Mouse (Mus musculus) liver, postnatal 0 days (tissue): ENCODE data around the gene Tec. TPM values are rescaled to one million over a fixed set of nuclear protein-coding genes. Genes with fewer than 3 reads are reported as not detected.

Experiments
- ATAC-seq: fragments of 200-750 bp; cut with Nextera tagmentation; 2 replicates; pipeline ENCODE4 v1.8.0; 2017; ENCODE audit warnings: mild to moderate bottlenecking, moderate library complexity
- DNase-seq: peaks from one replicate; pipeline ENCODE4 v3.0.0-alpha.2; 2016
- H3K27ac ChIP-seq: fragments of 300-500 bp; sonication (generic); 2 replicates; pipeline ENCODE4 v1.5.1; 2014; ENCODE audit warnings: antibody characterized with exemption, moderate library complexity, mild to moderate bottlenecking, low read depth
- H3K27me3 ChIP-seq: fragments of 300-500 bp; sonication (generic); 2 replicates; pipeline ENCODE4 v1.6.1; 2014; ENCODE audit warnings: low read length, control low read depth, mixed read lengths; ENCODE audit not compliant: insufficient read depth
- H3K36me3 ChIP-seq: fragments of 300-500 bp; sonication (generic); replicated peaks from 2 replicates; pipeline ENCODE4 v1.6.1; 2014; ENCODE audit warnings: mild to moderate bottlenecking, control low read depth, low read length, moderate library complexity, mixed read lengths; ENCODE audit not compliant: insufficient read depth
- H3K4me1 ChIP-seq: fragments of 300-500 bp; sonication (generic); 2 replicates; pipeline ENCODE4 v1.6.1; 2014; ENCODE audit warnings: antibody characterized with exemption, mild to moderate bottlenecking, control low read depth; ENCODE audit not compliant: insufficient read depth
- H3K4me2 ChIP-seq: fragments of 300-500 bp; sonication (generic); 2 replicates; pipeline ENCODE4 v1.6.1; 2014; ENCODE audit warnings: low read depth, mild to moderate bottlenecking, low read length, moderate library complexity, mixed read lengths
- H3K4me3 ChIP-seq: fragments of 300-500 bp; sonication (generic); 2 replicates; pipeline ENCODE4 v1.5.1; 2014; ENCODE audit warnings: low read depth, low read length
- H3K9ac ChIP-seq: fragments of 300-500 bp; sonication (generic); replicated peaks from 2 replicates; pipeline ENCODE4 v1.6.1; 2014; ENCODE audit warnings: mild to moderate bottlenecking, moderate library complexity
- H3K9me3 ChIP-seq: fragments of 300-500 bp; sonication (generic); 2 replicates; pipeline ENCODE4 v1.6.1; 2016; ENCODE audit warnings: mild to moderate bottlenecking, control low read depth, low read length, mixed read lengths
- CTCF ChIP-seq: sonication (generic); IDR thresholded peaks from 2 replicates; pipeline ENCODE4 v1.5.1; 2016; ENCODE audit warnings: antibody characterized with exemption, low read depth
- EP300 ChIP-seq: IDR thresholded peaks from 2 replicates; pipeline ENCODE4 v1.6.1; 2016; ENCODE audit warnings: antibody characterized with exemption, low read depth, mild to moderate bottlenecking
- WGBS: fragments of 180-500 bp; shearing (Covaris S2); extraction: QIAGEN DNeasy Blood & Tissue Kit; methylation state at CpG from one replicate; pipeline ENCODE4 v1.1.7; 2014; ENCODE audit not compliant: insufficient replicate concordance; 5-methylcytosine and 5-hydroxymethylcytosine counted together
- polyA plus RNA-seq: library from polyadenylated mRNA; unstranded; fragments of >200 nt; fragmentation: Nextera tagmentation; extraction: Ambion mirVana; gene quantifications from 2 replicates; pipeline ENCODE4 v1.2.1, GENCODE M21; 2015

Gene Tec
- polyA plus RNA-seq, 1 experiment from 2014 or later: 9.2 TPM

GRCm38 (mm10) chr5:72850926-72851673, 17.2 kb downstream of the Tec start:
- Histone ChIP-seq H3K27ac (no peak overlapping the region; the same call in 1 of the 2 replicates), H3K4me2 (no peak overlapping the region), H3K9me3 (no peaks in the 10 kb centered on the region), H3K4me1 (peaks cover 46% of the 10 kb centered on the region), H3K27me3 (no peaks in the 10 kb centered on the region), H3K36me3 (no peaks in the 10 kb centered on the region), H3K9ac (no peak overlapping the region), H3K4me3 (no peak overlapping the region)
- TF ChIP-seq CTCF: no peak
- TF ChIP-seq EP300: no peak
- 64% methylated on average over 12 of the region's 12 CpGs for whole genome bisulfite sequencing
- ATAC-seq (no peak), DNase-seq (no peak)

GRCm38 (mm10) chr5:72848889-72849435, 19.3 kb downstream of the Tec start:
- H3K9ac ChIP-seq: no peak overlapping the region
- H3K27ac ChIP-seq: no peak overlapping the region
- ATAC-seq (no peak), DNase-seq (no peak)
- H3K36me3 ChIP-seq: no peaks in the 10 kb centered on the region
- H3K4me2 ChIP-seq: no peak overlapping the region
- no peak overlapping the region for H3K4me3 ChIP-seq
- 65% methylated on average over 6 of the region's 6 CpGs for WGBS
- H3K27me3 ChIP-seq: no peaks in the 10 kb centered on the region
- TF ChIP-seq CTCF (no peak), EP300 (no peak)
- H3K4me1 ChIP-seq: peaks cover 40% of the 10 kb centered on the region
- no peaks in the 10 kb centered on the region for H3K9me3 ChIP-seq

GRCm38 (mm10) chr5:72846712-72847111, 21.6 kb downstream of the Tec start:
- ATAC-seq (no peak), DNase-seq (no peak)
- 34% methylated on average over 2 of the region's 4 CpGs for WGBS
- Histone ChIP-seq H3K36me3 (no peaks in the 10 kb centered on the region), H3K4me2 (no peak overlapping the region), H3K27me3 (no peaks in the 10 kb centered on the region), H3K4me1 (peaks cover 32% of the 10 kb centered on the region), H3K27ac (no peak overlapping the region), H3K9ac (no peak overlapping the region), H3K4me3 (no peak overlapping the region), H3K9me3 (no peaks in the 10 kb centered on the region)
- TF ChIP-seq EP300 (no peak), CTCF (no peak)

- Histone ChIP-seq H3K4me3 (no peak overlapping the region), H3K9me3 (no peaks in the 10 kb centered on the region), H3K4me2 (no peak overlapping the region), H3K9ac (no peak overlapping the region), H3K36me3 (no peaks in the 10 kb centered on the region), H3K4me1 (peaks cover 26% of the 10 kb centered on the region), H3K27me3 (no peaks in the 10 kb centered on the region), H3K27ac (no peak overlapping the region)
- ATAC-seq: no peak
- WGBS: 84% methylated on average over 9 of the region's 9 CpGs
- DNase-seq: no peak
- no peak for TF ChIP-seq EP300
- no peak for TF ChIP-seq CTCF
These were observed 22.2 kb downstream of the Tec start for GRCm38 (mm10) chr5:72845928-72846630.

GRCm38 (mm10) chr5:72844776-72845495, 23.3 kb downstream of the Tec start:
- peaks cover 18% of the 10 kb centered on the region for H3K4me1 ChIP-seq
- H3K9ac ChIP-seq: no peak overlapping the region
- no peak for DNase-seq
- no peak overlapping the region for H3K4me2 ChIP-seq
- H3K9me3 ChIP-seq: no peaks in the 10 kb centered on the region
- no peaks in the 10 kb centered on the region for H3K36me3 ChIP-seq
- TF ChIP-seq CTCF: no peak
- TF ChIP-seq EP300: no peak
- 63% methylated on average over 7 of the region's 7 CpGs for WGBS
- no peak overlapping the region for H3K27ac ChIP-seq
- no peaks in the 10 kb centered on the region for H3K27me3 ChIP-seq
- ATAC-seq: no peak
- no peak overlapping the region for H3K4me3 ChIP-seq

- H3K4me1 ChIP-seq: peaks cover 18% of the 10 kb centered on the region
- no peak overlapping the region for H3K4me3 ChIP-seq
- 0 out of 2 replicates have a peak overlapping the region, but pooled peaks have one; percentile 7 for H3K27ac ChIP-seq
- TF ChIP-seq CTCF (no peak), EP300 (no peak)
- 25% methylated on average over 2 of the region's 2 CpGs for WGBS
- H3K36me3 ChIP-seq: no peaks in the 10 kb centered on the region
- ATAC-seq (peak; percentile 17; the same call in 1 of the 2 replicates), DNase-seq (no peak)
- no peaks in the 10 kb centered on the region for H3K27me3 ChIP-seq
- no peaks in the 10 kb centered on the region for H3K9me3 ChIP-seq
- H3K9ac ChIP-seq: no peak overlapping the region
- H3K4me2 ChIP-seq: no peak overlapping the region
These were observed 24.0 kb downstream of the Tec start for GRCm38 (mm10) chr5:72844294-72844693.
